Mouse (Mus musculus): Measurements from ENCODE around the gene Fbxo21.

DNA sequence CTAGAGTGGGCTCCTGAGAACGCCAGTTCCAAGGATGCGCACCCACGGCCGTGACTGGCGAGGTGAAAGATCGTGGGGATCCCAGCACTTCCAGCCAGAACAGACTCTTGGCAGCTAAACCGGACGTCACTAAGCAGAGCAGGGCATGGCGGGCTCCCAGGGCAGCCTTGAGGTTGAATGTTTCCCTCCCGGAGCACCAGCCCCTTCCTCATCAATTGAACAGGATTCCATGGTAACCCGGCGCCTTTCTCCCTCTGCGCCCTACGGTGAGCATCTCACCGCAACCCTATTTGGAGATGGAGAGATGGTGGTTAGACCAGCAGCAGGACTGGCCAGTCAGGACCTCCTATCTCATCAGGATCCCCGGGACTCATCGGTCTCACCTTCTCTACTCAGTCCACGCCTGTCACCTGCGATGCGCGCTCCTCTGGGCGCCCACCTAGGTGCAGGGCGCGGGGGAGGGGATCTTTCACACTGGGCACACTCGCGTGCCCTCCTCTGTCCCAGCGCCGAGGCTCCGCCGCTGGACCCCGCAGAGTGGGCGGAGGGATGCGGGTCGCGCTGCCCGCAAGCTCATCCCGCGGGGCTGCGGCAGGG lies 50.7 kb downstream of the Fbxo21 start:
- TF ChIP-seq CTCF (IDR thresholded peaks at IDR 0.05; ENCODE audit: control insufficient read depth, insufficient read depth, low read length): no peak
- TF ChIP-seq POLR2A (IDR thresholded peaks at IDR 0.05; ENCODE audit: borderline replicate concordance, control insufficient read depth, low read depth, low read length): no peak
